Mouse (Mus musculus) adrenal gland, postnatal 36 days (tissue): ENCODE data around the gene Depdc1b. TPM values are rescaled to one million over a fixed set of nuclear protein-coding genes. Genes with fewer than 3 reads are reported as not detected.

Experiments
- DNase-seq, 2 experiments: peaks; one replicate each; pipeline ENCODE4 v3.0.0; 2021; ENCODE audit warnings: mixed read lengths in 1 of 2
- total RNA-seq, 2 experiments: library from RNA; stranded (reverse); gene quantifications; 2 replicates each; pipeline ENCODE4 v1.2.3; 2021

Gene Depdc1b
- total RNA-seq, 2 experiments from 2014 or later, result 0.89 to 1.4 TPM

DNA sequence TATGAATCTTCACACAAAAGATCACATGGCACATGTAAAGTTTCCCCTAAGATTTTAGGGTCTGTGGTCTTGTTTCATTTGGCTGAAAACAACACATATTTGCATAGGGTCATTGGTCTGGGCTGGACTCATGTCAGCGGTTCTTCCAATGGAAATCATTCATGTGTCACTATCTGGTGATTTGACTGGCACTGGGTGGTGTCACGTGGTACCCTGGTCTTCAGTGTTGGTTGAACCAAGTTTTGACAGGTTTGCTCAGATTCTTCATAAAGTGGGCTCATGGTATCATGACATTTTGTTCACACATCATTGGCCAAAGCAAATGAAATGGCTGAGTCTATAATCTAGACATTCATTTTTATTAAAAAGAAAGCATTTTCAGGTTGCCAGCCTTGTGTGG, 1.3 kb downstream of the Depdc1b start:
- DNase-seq, result no peak

DNA sequence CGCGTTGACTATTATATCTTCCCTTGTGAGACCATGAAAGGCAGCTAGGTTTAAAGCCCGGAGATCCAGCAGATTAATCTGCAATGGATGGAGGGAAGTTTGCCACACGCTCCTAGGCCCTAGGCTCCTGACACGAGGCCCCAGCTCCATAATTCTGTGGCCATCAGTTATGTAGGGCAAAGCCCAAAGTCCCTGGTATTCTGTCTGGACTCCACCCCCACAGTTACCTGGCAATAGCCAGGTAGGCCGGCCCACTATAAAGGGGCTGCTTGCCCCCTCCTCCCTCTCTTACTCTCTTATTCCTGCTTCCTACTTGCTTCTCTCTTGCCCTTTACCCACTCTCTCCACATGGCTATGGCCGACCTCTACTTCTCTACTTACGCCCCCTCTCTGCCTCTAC, 2.9 kb downstream of the Depdc1b start:
- DNase-seq, result no peak

DNA sequence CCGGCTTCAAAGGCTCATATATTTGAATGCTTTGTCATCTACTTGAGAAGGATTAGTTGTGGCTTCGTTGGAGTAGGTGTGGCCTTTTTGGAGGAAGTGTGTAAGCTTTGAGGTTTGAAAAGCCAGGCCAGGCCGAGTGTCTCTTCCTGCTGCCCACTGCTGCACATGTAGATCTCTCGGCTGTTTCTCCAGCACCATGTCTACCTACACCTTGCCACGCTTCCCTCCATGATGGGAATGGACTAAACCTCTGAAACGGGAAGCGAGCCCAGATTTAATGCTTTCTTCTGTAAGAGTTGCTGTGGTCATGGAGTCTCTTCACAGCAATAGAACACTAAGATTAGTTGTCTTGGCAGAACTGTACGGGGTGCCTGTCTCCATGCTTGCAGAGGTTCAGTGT, 4.1 kb downstream of the Depdc1b start:
- no peak for DNase-seq

DNA sequence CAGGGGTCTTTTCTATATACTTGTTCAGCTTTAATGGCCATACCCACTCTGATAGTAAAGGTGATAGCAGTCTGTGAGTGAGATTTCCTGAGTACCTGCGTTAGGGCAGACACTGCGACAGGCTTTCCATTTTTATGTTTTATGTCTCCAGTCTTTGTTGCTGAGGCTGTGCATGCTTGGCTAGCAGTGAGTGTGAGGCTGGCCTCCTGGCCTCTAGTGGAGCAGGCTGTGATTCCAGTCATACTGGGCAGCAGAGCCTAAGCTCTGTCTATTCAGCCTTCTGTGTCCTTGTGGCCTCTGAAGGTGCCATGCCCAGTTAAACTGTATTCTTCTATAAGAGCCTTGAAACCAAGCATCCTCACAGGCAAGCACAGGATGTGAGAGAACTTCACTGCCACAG, 6.3 kb downstream of the Depdc1b start:
- no peak for DNase-seq

DNA sequence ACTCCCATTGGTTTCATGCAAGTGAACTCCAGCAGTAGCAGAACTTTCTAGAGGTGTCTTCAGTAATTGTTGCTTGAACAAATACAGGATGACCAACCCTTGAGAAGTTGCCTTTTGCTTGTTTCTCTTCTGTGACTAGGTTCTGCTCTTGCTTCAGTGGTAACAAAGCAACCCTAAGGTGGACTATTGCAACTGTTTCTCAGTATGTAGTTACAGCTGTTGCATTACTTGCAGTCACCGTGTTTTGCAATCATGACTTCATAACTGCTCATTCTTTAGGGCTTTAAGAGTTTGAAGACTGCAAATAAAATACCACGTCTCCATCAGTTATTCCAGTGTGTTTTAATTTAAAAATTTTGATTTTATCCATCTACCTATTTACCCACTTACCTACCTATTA, 7.2 kb downstream of the Depdc1b start:
- DNase-seq, result no peak

DNA sequence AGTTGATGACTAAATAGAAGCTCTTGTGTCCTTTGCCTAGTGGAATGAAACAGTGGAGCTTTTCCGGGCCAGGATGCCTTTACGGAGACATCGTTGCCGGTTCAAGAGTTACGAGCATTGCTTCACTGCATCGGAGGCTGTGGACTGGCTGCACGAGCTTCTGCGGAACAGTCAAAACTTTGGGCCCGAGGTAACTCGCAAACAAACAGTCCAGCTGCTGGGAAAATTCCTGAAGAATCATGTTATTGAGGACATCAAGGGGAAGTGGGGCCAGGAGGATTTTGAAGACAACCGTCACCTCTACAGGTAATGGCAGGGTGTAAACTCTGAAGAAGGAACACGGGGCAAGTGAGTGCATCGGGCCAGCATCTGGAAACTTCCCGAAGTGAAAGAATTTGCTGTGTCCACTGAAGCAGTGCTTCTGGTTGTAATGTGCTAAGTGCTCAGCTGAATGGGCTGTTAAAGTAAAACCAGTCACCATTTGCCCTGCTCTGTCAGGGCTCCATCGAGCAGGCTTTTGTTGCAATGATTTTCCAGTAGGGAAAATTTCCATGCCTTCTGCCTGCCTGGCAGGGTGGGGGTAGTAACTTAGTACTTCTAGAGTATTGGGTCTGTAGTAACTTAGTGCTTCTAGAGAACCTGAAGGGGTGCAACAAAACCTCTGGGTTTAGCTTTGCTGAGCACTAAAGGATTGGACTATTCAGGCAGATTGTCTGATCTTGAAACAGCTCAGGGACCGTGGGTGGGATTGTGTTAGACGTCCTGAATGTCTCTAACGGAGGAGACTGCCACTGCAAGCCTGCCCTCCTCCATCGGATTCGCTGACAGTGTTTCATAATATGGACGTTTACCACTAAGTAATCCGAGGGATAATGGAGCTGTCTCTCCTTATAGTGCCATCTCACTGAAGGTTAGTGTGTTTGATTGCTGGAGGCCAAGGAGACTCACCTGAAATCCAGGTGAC, 8.0 kb downstream of the Depdc1b start:
- DNase-seq, result no peak

DNA sequence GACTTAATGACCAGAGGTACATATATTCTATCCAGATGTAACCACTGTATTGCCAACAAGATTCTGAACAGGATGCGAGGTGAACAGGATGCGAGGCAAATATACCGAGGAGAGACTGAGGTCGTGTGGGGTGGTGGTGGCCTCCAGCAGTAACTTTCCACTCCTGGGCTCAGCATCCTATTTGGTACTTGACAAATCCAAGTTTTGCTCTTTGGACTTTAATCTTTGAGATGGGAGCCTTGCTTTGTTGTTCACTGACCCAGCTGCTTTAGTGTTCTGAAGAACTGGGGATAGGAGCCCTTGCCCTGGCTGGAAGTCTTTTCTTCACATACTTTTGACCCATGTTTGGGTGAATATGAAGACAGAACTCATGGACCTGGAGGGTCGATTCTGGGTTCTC, 9.7 kb downstream of the Depdc1b start:
- DNase-seq, result no peak

DNA sequence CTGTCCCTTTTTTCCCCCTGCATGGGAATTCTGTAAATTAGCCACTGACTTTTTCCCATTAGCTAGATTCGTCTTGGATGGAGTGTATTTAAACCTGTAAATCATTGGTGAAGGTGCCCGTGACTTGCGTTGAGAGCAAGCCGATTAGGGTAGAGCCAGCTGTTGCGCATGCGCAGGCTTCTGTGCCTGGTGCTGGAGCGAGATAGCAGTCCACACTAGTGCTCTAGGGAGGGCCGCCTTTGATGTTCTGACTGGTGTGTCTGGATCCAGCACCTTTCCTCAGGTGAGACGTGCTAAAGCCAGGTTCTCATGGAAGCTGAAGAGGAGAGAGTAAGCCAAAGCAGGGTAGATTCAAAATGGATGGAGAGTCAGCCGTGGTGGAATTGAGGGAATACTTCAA, 10.2 kb downstream of the Depdc1b start:
- no peak for DNase-seq

DNA sequence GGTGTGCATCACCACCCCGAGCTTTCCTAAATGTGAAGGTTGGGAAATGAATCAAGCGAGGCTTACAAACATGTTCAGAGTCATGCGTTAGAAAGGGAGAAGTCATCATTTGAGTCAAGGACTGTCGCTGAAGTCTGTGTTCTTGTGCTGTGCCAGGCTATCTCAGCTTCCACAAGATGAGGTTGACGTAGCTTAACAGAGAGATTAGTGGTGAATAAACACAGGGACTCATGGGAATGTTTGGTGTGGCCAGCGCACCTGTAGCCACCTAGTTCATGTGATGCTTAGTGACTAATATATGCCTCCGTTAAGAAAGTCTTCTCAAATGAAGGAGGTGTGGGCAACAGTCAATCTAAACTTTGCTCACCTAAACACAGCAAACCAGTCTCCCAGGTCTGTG, 10.9 kb downstream of the Depdc1b start:
- DNase-seq, result no peak

DNA sequence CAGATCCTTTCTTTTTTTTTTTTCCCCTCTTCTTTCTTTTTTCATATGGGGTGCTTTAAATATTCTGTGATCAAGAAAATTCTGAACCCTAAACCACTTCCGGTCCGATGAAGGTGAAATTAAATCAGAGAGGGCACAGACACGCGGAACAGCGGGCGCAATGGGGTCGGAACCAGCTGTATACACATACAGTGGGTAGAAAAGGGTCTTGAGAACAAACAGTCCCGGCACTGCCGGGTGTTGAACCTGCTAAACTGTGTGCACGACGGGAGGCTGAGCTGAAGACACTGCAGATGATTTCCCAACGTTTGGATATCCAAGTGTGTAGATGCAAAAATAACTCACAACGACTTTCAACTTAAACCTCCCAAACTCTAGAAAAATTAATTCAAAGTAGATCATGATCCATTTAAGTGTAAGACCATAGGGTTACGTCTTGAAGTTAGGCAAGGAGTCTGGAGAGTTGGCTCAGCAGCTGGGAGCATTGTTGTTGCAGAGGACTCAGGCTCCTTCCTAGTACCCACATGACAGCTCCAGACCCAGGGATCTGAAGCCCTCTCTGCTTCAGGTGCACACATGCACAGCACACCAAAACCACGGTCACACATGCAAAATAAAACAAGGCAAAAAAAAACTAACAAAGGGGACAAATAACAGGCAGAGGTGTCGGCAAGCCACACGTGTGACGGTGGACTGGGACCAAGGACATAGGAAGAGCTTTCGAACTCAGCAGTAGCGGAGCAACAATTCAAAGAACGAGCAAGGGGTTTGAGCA, 12.5 kb downstream of the Depdc1b start:
- DNase-seq, result no peak

DNA sequence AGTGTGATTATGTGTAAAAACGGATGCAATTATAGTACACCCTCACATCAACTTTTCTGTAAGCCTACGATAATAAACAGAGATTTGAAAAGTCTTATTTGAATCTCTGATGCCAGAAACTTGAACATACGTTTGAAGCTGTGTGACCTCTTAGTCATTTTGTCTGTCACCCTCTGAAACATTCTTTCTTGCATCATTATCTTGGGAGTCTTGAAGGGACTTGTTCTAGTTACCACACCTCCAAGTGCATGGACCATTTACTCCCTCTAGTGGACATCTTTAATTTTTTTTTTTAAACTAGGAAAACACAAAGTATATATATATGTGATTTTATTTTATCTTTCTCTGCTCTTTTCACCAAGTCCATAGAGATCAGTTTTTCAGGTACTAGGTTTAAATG, 13.6 kb downstream of the Depdc1b start:
- no peak for DNase-seq

DNA sequence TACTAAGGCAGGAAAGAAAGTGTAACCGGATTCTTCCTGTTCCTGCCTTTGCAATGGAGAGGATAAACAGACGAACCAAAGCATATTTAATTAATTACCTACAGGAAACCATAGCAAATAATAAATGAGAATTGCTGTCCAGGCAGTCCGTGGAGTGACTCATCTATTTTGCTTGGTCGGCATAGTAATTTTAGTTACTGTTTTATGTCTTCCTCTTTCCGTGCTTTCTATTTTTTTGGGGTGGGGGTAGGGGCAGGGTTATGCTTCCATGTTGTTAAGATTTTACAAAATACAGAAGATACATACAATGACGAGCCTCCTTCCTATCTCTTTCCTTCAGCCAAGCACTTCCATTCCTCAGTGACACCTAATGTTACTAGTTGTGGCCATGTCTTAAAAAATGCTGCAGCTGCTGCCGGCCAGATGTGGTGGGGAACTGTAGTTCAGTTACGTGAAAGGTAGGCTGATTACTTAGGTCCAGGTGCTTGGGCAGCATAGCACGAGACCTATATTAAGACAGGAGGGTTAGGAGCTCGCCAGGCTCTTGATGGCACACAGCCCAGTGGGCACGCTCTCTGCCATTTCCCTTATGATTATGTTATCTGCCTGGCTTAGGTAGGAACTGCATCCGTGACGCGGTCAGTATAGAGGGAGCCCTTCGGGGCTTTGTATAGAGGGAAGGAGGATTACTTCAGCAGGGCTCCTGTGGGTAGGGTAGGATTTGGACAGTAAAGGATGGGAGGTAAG, 19.3 kb downstream of the Depdc1b start:
- DNase-seq, result no peak

DNA sequence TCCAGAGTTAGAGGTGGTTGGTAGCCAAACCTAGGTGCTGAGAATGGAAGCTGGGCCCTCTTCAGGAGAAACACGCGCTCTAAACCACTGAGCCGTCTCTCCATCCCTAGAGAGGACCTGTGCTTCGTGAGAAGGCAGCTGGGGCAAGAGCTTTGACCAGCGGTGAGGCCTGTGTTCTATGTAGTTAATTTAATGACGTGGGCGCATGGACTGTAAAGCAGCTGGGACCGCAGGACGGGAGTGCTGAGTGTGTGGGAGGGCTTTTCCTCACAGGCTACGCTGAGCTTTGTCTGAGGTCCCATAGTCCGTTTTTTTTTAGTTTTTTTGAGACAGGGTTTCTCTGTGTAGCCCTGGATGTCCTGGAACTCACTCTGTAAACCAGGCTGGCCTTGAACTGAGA, 20.1 kb downstream of the Depdc1b start:
- DNase-seq, result no peak

DNA sequence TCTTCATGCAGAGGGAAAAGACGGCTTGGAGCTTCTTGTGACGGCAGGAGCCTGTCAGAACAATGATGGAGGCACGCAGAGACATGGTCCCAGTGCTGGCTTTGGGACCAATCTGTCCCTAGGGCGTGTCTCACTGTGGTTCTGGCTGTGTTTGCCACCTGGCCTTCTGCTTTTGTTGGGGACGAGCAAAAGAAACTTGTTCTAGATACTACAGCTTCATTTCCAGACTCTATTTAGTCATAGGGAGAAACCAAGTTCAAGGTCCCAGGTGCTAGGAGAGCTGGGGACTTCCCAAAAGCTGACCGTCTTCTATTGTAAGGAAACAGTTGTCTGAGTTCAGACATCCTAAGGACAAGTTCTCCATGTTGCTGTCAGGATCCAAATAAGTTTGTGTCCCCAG, 21.2 kb downstream of the Depdc1b start:
- no peak for DNase-seq

DNA sequence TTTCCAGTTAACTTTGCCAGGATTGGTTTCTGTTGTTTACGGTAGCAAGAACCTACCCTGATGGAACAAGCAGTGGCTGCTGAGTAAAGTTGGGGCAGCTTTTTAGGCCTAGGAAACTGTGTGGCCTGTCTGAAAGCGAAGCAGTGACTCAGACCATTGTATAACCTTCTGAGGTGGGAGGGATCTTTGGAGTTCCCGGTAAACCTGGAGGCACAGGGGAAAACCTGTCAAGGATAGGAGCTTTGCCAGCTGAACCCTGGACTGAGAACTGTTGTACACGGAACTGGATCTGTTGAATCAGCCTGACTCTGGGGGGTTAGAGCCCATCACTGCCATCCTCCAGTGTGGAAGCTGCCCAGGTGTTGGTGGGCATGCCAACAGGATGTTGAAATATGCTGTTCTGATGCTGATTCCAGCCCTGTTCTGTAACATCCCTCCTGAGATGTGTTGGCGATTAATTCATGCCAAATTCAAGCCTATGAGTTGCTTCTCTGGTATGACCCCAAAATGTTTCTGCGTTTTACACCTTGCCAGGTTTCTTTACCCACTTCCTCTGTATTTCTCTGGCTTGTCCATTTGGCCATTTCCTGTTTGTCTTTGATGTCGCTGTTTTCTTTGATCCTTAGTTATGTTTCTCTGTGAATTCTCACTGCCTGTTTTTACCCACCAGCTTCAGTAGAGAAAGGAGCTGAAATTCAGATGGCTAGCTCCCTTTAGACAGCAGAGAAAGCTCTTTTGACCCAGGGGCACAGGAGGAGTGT, 22.1 kb downstream of the Depdc1b start:
- DNase-seq, result no peak

DNA sequence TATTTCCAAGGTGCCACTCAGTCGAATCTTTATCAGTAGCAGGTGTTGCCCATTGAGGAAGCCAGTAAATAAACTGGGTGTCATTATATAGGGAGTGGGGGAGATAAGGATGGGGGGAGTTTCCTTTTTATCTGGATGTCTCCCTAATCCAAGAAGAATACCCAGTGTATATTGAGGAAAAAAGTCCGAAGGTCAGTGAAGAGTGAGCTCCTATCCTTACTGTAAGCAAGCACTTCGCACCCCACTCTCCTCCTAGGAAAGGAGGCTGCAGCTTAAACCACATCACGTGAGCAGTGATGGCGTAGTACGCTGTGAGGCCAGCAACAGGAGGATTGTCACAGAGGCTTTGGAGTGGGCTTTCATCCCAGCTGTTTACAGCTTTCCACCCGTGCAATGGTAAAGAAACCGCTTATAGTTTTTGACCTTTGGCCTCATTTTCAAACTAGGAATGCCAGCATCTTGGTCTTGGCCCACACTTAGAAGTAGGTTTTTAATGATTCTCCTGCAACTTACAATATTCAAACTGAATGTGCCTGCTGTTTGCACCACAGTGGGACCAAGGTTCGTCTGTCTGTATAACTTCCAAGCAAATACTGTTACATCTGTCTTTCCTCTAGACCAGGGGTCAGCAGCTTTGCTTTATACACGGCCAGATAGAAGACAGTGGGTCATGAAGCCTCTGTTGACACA, 23.9 kb downstream of the Depdc1b start:
- DNase-seq, result no peak

DNA sequence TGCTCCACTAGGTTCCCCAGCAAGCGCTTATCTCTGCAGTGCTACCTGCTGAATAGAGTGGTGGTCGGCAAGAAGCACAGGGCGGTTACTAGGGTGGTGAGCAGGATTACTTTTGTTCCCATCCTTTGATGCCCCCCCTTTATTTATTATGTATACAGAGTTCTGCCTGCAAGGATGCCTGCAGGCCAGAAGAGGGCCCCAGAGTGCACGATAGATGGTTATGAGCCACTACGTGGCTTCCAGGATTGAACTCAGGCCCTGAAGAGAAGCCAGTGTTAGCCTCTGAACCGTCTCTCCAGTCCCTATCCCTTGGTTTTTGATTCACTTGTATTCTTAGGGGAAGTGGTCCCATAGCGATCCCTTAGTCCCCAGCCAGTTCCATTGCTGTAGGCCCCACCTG, 25.5 kb downstream of the Depdc1b start:
- DNase-seq, result peak in 1 of 2 experiments; percentile 18

DNA sequence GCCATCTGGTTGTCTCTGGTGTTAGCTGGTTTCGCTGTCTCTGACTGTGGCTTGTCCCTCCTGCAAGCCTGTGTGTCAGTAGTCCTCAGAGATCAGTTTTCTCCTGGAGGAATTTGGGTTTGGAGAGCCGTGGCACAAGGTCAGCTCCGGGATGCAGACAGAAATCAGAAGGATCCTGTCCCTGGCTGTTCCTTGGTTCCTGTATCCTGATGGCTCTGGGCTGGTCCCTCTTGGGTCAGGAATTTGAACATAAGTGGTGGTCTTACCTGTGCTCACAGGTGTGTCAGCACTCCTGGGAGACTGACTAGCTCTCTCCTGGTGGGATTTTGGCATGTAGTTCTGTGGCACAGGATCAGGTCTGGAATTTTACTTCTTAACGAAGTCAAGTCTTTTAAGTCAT, 29.6 kb downstream of the Depdc1b start:
- no peak for DNase-seq

DNA sequence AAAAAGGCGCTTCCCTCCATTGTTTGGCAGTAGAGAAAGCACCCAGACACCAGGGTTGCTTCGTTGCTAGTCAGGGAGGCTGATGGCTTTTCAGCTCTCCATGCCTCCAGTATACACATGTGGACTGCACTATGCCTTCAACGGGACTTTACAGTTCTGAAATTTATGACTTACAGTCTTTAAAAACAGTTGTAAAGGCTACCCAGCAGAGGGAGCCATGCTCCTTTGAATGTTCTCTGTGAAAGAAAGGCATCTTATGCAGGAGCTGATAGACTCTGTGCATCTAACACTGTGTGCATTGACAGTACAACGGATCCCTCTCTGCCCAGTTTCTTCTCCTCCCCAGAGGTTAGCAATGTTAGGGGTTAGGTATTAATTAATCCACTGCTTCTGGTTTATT, 30.9 kb downstream of the Depdc1b start:
- peak; percentile 36 to 70 for DNase-seq

DNA sequence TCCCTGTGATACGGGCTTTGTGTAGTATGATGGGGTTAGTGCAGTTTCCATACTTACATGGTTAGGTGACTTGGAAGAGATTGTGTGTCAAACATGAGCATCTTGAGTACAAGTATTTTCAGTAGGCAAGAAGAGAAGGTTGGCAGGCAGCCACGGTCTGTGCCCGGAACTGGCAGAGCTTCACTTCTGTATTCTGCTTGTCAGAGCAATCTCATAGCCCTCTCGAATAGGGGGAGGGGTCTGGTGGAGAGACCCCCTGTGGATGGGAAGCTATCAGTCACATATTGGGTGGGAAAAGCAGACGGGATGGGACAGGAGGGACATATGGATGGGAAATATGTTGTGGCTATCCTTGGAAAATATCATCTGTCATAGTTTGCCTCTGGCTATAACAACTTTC, 33.5 kb downstream of the Depdc1b start:
- no peak for DNase-seq

DNA sequence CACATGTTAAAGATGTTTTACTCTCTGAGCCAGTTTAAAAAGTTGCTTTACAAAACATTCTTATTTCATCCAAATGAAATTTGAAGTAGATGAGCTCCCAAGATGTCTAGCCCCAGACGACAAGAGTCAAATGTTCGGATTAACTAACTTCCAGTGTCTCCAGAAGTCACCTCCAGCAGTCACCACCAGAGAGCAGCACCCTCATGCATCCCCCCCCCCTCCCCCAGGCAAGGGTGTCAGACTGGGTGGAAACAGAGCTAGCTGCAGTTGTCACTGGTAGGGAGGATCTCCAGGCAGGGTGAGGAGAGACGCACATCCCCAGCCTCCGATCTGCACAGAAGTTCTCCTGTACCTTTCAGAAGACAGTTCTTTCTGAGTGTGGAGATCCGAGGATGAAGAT, 37.6 kb downstream of the Depdc1b start:
- DNase-seq, result no peak
